Mouse (Mus musculus) forebrain, embryonic 16.5 days (tissue): Measurements from ENCODE around the gene Fam216a. TPM values are rescaled to one million over a fixed set of nuclear protein-coding genes. Genes with fewer than 3 reads are reported as not detected.

Experiments
- ATAC-seq: fragments of 200-750 bp; cut with Nextera tagmentation; 2 replicates; pipeline ENCODE4 v1.8.0; 2017; ENCODE audit warnings: mild to moderate bottlenecking, moderate library complexity
- H3K27ac ChIP-seq: fragments of 300-500 bp; sonication (generic); 2 replicates; pipeline ENCODE4 v1.5.1; 2014; ENCODE audit warnings: low read length, control low read depth
- H3K27me3 ChIP-seq: fragments of 300-500 bp; sonication (generic); replicated peaks from 2 replicates; pipeline ENCODE4 v1.6.1; 2014; ENCODE audit warnings: low read length; ENCODE audit not compliant: control insufficient read depth, insufficient read depth
- H3K36me3 ChIP-seq: fragments of 300-500 bp; sonication (generic); 2 replicates; pipeline ENCODE4 v1.6.1; 2014; ENCODE audit not compliant: control insufficient read depth, insufficient read depth
- H3K4me1 ChIP-seq: fragments of 300-500 bp; sonication (generic); replicated peaks from 2 replicates; pipeline ENCODE4 v1.6.1; 2014; ENCODE audit warnings: low read length; ENCODE audit not compliant: control insufficient read depth, insufficient read depth
- H3K4me2 ChIP-seq: fragments of 300-500 bp; sonication (generic); 2 replicates; pipeline ENCODE4 v1.6.1; 2014; ENCODE audit warnings: mild to moderate bottlenecking, low read length, control low read depth
- H3K4me3 ChIP-seq: fragments of 300-500 bp; sonication (generic); replicated peaks from 2 replicates; pipeline ENCODE4 v1.5.1; 2014; ENCODE audit warnings: mild to moderate bottlenecking, low read length, control low read depth
- H3K9ac ChIP-seq: fragments of 300-500 bp; sonication (generic); replicated peaks from 2 replicates; pipeline ENCODE4 v1.6.1; 2014; ENCODE audit warnings: low read depth, low read length, control low read depth
- H3K9me3 ChIP-seq: fragments of 300-500 bp; sonication (generic); 2 replicates; pipeline ENCODE4 v1.6.1; 2016; ENCODE audit warnings: low read length; ENCODE audit not compliant: control insufficient read depth
- WGBS: fragments of 180-500 bp; shearing (Covaris S2); extraction: QIAGEN DNeasy Blood & Tissue Kit; methylation state at CpG from one replicate; pipeline ENCODE4 v1.1.7; 2014; 5-methylcytosine and 5-hydroxymethylcytosine counted together
- polyA plus RNA-seq: library from polyadenylated mRNA; unstranded; fragments of >200 nt; fragmentation: Nextera tagmentation; extraction: Ambion mirVana; gene quantifications from 2 replicates; pipeline ENCODE4 v1.2.1, GENCODE M21; 2015

The Fam216a gene
- polyA plus RNA-seq, 1 experiment from 2014 or later = 122 TPM

- H3K9me3 ChIP-seq = no peaks in the 10 kb centered on the region
- H3K4me2 ChIP-seq = no peak overlapping the region
- peaks cover 11% of the 10 kb centered on the region for H3K36me3 ChIP-seq
- H3K27ac ChIP-seq = no peak overlapping the region
- peaks cover 10% of the 10 kb centered on the region for H3K4me1 ChIP-seq
- no peak for ATAC-seq
- no peak overlapping the region for H3K4me3 ChIP-seq
- no peak overlapping the region for H3K9ac ChIP-seq
- WGBS = 42% methylated on average over 2 of the region's 2 CpGs
- no peaks in the 10 kb centered on the region for H3K27me3 ChIP-seq
Observed at GRCm38 (mm10) chr5:122393887-122394286, 21.7 kb upstream of the Fam216a start.

- Histone ChIP-seq H3K4me3 (peak overlapping the region; percentile 53), H3K4me2 (peak overlapping the region; percentile 69), H3K4me1 (peaks cover 10% of the 10 kb centered on the region), H3K36me3 (peaks cover 5% of the 10 kb centered on the region; the same call in 1 of the 2 replicates), H3K27ac (no peak overlapping the region), H3K9me3 (no peaks in the 10 kb centered on the region), H3K27me3 (no peaks in the 10 kb centered on the region), H3K9ac (peak overlapping the region; percentile 70)
- WGBS = 17% methylated on average over 19 of the region's 19 CpGs
- peak; percentile 34 for ATAC-seq
Observed at GRCm38 (mm10) chr5:122392227-122393004, 20.3 kb upstream of the Fam216a start.

GRCm38 (mm10) chr5:122391786-122392180 lies 19.6 kb upstream of the Fam216a start, which contains the start of gene Arpc3:
Arpc3 (plus strand) TSS chr5:122391878.
- no peaks in the 10 kb centered on the region for H3K9me3 ChIP-seq
- H3K27ac ChIP-seq = peak within 1 kb of the TSS; percentile 29
- ATAC-seq = peak; percentile 95
- WGBS = under 1% methylated on average over 38 of the region's 39 CpGs
- peaks cover 10% of the 10 kb centered on the region for H3K4me1 ChIP-seq
- peak within 1 kb of the TSS; percentile 53 for H3K4me3 ChIP-seq
- H3K27me3 ChIP-seq = no peaks in the 10 kb centered on the region
- H3K9ac ChIP-seq = peak within 1 kb of the TSS; percentile 70
- peaks cover 2% of the 10 kb centered on the region; the same call in 1 of the 2 replicates for H3K36me3 ChIP-seq
- peak within 1 kb of the TSS; percentile 69 for H3K4me2 ChIP-seq

- H3K4me2 ChIP-seq = peak overlapping the region; percentile 38
- peaks cover 10% of the 10 kb centered on the region for H3K4me1 ChIP-seq
- peak overlapping the region; percentile 53 for H3K4me3 ChIP-seq
- no peaks in the 10 kb centered on the region for H3K9me3 ChIP-seq
- no peaks in the 10 kb centered on the region for H3K36me3 ChIP-seq
- WGBS = 53% methylated on average over 15 of the region's 16 CpGs
- 0 out of 2 replicates have a peak, but pooled peaks have one; percentile 6 for ATAC-seq
- peak overlapping the region; percentile 29 for H3K27ac ChIP-seq
- H3K9ac ChIP-seq = no peak overlapping the region; the same call in 1 of the 2 replicates
- H3K27me3 ChIP-seq = no peaks in the 10 kb centered on the region
Observed at GRCm38 (mm10) chr5:122391178-122391785, 19.1 kb upstream of the Fam216a start.

GRCm38 (mm10) chr5:122390671-122391070 lies 18.5 kb upstream of the Fam216a start:
- Histone ChIP-seq H3K4me1 (peaks cover 10% of the 10 kb centered on the region), H3K4me2 (no peak overlapping the region), H3K27me3 (no peaks in the 10 kb centered on the region), H3K4me3 (no peak overlapping the region), H3K36me3 (no peaks in the 10 kb centered on the region), H3K9me3 (no peaks in the 10 kb centered on the region), H3K27ac (no peak overlapping the region), H3K9ac (no peak overlapping the region)
- no peak for ATAC-seq

- H3K36me3 ChIP-seq = no peaks in the 10 kb centered on the region
- H3K4me3 ChIP-seq = no peak overlapping the region
- H3K27ac ChIP-seq = no peak overlapping the region
- H3K9ac ChIP-seq = no peak overlapping the region
- WGBS = 94% methylated on average over 5 of the region's 5 CpGs
- ATAC-seq = no peak
- no peaks in the 10 kb centered on the region for H3K9me3 ChIP-seq
- no peak overlapping the region for H3K4me2 ChIP-seq
- H3K4me1 ChIP-seq = peaks cover 10% of the 10 kb centered on the region
- no peaks in the 10 kb centered on the region for H3K27me3 ChIP-seq
Observed at GRCm38 (mm10) chr5:122390006-122390405, 17.8 kb upstream of the Fam216a start.

- Histone ChIP-seq H3K4me2 (no peak overlapping the region), H3K36me3 (peaks cover 29% of the 10 kb centered on the region), H3K4me3 (no peak overlapping the region), H3K27ac (no peak overlapping the region), H3K27me3 (no peaks in the 10 kb centered on the region), H3K4me1 (no peaks in the 10 kb centered on the region), H3K9ac (no peak overlapping the region), H3K9me3 (no peaks in the 10 kb centered on the region)
- 54% methylated on average over 11 of the region's 11 CpGs for WGBS
- peak; percentile 50; the same call in 1 of the 2 replicates for ATAC-seq
Observed at GRCm38 (mm10) chr5:122379374-122380155, 7.4 kb upstream of the Fam216a start.

GRCm38 (mm10) chr5:122378171-122378570 lies 6.0 kb upstream of the Fam216a start:
- H3K9ac ChIP-seq = no peak overlapping the region
- peaks cover 8% of the 10 kb centered on the region for H3K4me1 ChIP-seq
- no peak overlapping the region for H3K4me2 ChIP-seq
- no peaks in the 10 kb centered on the region for H3K9me3 ChIP-seq
- H3K36me3 ChIP-seq = peaks cover 29% of the 10 kb centered on the region
- H3K27ac ChIP-seq = no peak overlapping the region
- WGBS = 95% methylated on average over 12 of the region's 12 CpGs
- H3K27me3 ChIP-seq = no peaks in the 10 kb centered on the region
- no peak for ATAC-seq
- H3K4me3 ChIP-seq = no peak overlapping the region
